Mouse (Mus musculus): ENCODE data around the gene Harbi1. TPM values are rescaled to one million over a fixed set of nuclear protein-coding genes. Genes with fewer than 3 reads are reported as not detected.

Harbi1 gene
- polyA plus RNA-seq, 1 experiment = 4.4 TPM

DNA sequence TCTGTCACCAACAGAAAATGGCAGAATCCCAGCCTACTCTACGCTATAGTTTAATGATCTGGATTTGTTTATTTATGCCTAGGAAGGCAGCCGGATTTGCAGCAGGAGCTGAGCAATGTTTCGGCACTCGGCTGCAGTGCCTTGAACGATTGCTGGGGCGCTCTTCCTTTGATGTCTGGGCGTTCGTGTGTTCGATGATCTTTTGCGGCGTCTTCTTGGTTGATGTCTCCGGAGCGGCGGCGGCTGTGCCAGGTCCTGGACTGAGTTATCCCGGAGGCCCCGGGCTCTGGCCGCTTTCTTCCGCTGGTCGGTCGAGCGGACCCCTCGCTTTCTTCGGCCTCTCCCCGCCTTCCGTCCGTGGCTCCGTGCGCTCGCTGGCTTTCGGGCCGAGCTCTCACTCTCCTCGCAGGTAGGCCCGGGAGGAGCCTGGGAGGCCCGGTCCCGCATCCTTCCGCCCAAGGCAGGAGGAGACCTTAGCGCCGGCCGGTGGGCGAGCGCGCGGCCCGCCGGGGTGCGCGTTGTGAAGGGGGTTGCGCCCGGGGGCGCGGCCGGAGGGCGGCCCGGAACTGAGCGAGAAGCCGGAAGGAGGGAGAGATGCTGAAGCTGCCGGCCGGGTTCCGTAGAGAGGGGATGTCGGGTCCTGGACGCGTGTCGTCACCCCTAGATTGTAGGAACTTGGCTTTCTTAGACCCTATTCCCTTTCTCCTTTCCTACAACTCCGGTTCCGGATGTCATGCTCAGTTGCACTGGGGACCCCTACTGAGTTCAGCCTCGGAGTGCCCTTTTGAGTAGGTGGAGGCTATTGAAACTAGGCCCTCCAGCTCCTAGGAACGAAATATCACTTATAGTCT lies 19.5 kb downstream of the Harbi1 start, which contains the start of gene Ambra1:
Gene Ambra1, plus strand, starts transcription at position 164 of the 851 bp plus-strand sequence.
- Histone ChIP-seq H3K4me3 (ENCODE audit: insufficient read depth, low read depth, low read length) (peak within 1 kb of the TSS; percentile 92), H3K27ac (replicated peaks; ENCODE audit: low read depth, low read length) (peak within 1 kb of the TSS; percentile 63), H3K4me1 (ENCODE audit: control insufficient read depth, insufficient read depth, insufficient read length, low read length) (no peaks in the 10 kb centered on the region)

DNA sequence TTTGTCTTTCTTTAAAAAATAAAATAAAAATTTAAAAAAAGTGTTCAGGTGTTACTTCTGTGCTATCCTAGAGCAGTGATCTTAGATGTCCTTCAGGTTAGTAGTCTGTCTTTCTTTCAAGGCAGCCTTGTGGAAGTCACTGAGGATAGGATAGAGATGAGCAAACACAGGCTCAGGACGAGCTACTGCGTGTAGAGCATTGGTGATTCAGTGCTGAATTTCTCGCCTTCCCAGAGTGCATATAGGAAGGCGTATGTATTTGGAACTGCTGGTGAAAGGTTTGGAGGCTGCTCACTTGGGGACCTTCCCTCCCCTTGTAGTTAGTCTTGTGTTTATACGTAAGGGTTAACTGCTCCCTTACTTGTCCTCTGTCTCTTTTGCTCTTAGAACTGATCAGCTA lies 24.6 kb downstream of the Harbi1 start:
- H3K4me1 ChIP-seq (ENCODE audit: control insufficient read depth, insufficient read depth, insufficient read length, low read length) = no peaks in the 10 kb centered on the region; the same call in 1 of the 2 replicates
- no peak overlapping the region for H3K4me3 ChIP-seq (ENCODE audit: insufficient read depth, low read depth, low read length)
- H3K27ac ChIP-seq (replicated peaks; ENCODE audit: low read depth, low read length) = no peak overlapping the region

DNA sequence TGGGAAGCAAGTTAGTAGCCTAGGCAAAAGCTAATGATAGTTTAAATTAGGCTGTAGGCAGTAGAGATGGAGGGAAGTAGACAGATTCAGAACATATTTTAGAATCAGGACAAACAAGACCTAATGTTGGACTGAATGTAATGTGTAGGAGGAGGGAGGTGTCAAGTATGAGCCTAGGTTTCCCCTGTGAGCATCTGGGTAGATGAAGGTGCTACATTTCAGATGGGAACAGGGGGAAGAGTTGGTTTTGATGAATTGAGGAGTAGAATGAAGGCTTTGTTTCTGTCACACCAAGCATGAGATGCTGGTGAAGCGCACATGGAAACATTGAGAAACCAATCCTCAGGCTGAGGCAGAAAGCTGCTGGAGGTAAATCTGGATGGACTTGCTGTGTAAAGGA lies 28.9 kb downstream of the Harbi1 start:
- no peak overlapping the region for H3K4me3 ChIP-seq (ENCODE audit: insufficient read depth, low read depth, low read length)
- no peak overlapping the region for H3K27ac ChIP-seq (replicated peaks; ENCODE audit: low read depth, low read length)
- H3K4me1 ChIP-seq (ENCODE audit: control insufficient read depth, insufficient read depth, insufficient read length, low read length) = peaks cover under 1% of the 10 kb centered on the region

DNA sequence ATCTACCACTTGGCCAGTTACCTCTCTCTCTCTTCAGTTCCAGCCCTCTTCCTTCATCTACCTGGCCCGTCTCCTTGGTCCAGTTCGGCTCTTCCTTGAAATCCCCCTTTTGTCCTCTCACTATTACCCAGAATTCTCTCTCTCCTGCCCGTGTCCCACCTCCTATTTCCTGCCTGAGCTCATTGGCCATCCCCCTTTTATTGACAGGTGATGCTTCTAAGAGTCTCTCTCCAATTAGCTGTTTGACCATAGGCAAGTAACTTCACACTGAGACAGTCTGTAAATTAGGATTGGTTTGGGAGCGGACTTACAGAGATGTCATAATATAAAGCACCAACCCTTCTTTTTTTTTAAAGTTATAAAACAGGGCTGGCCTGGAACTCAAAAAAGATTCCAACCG lies 34.0 kb downstream of the Harbi1 start:
- no peak overlapping the region for H3K4me3 ChIP-seq (ENCODE audit: insufficient read depth, low read depth, low read length)
- H3K27ac ChIP-seq (replicated peaks; ENCODE audit: low read depth, low read length) = no peak overlapping the region
- peaks cover 2% of the 10 kb centered on the region; the same call in 1 of the 2 replicates for H3K4me1 ChIP-seq (ENCODE audit: control insufficient read depth, insufficient read depth, insufficient read length, low read length)

- Histone ChIP-seq H3K4me3 (ENCODE audit: insufficient read depth, low read depth, low read length) (no peak overlapping the region), H3K4me1 (ENCODE audit: control insufficient read depth, insufficient read depth, insufficient read length, low read length) (peaks cover 3% of the 10 kb centered on the region; the same call in 1 of the 2 replicates), H3K27ac (replicated peaks; ENCODE audit: low read depth, low read length) (peak overlapping the region; percentile 66)
Measured at GRCm38 (mm10) chr2:91749811-91750261, 39.2 kb downstream of the Harbi1 start.

Other genes starting within 250 kb of the Harbi1 start
- 13.8 and 16.6 TPM in 2 replicates for gene Ckap5, start 184.1 kb upstream of the Harbi1 start, polyA plus RNA-seq (2012; ENCODE audit: insufficient read depth, insufficient read length, missing spikeins)
- not detected in 2 replicates for gene F2, start 74.4 kb upstream of the Harbi1 start, polyA plus RNA-seq (2012; ENCODE audit: insufficient read depth, insufficient read length, missing spikeins)
- 2.2 and 5.6 TPM in 2 replicates for gene Zfp408, start 61.1 kb upstream of the Harbi1 start, polyA plus RNA-seq (2012; ENCODE audit: insufficient read depth, insufficient read length, missing spikeins)
- 20.0 and 38.1 TPM in 2 replicates for gene Arhgap1, start 61.0 kb upstream of the Harbi1 start, polyA plus RNA-seq (2012; ENCODE audit: insufficient read depth, insufficient read length, missing spikeins)
- 19.4 and 19.5 TPM in 2 replicates for gene Atg13, start 276 bp upstream of the Harbi1 start, polyA plus RNA-seq (2012; ENCODE audit: insufficient read depth, insufficient read length, missing spikeins)
- 6.9 and 8.1 TPM in 2 replicates for gene Ambra1, start 19.3 kb downstream of the Harbi1 start, polyA plus RNA-seq (2012; ENCODE audit: insufficient read depth, insufficient read length, missing spikeins)
- gene Chrm4, start 216.4 kb downstream of the Harbi1 start, polyA plus RNA-seq (2012; ENCODE audit: insufficient read depth, insufficient read length, missing spikeins) = not detected in 2 replicates
- 1.8 TPM in 1 of 2 replicates, not detected in the other for gene Mdk, start 221.4 kb downstream of the Harbi1 start, polyA plus RNA-seq (2012; ENCODE audit: insufficient read depth, insufficient read length, missing spikeins)
- not detected in 2 replicates for gene Gm9821, start 234.9 kb downstream of the Harbi1 start, polyA plus RNA-seq (2012; ENCODE audit: insufficient read depth, insufficient read length, missing spikeins)

Data from brown adipose tissue, adult 24 weeks (tissue).